Mouse (Mus musculus): ENCODE measurements around the gene Srgap2.
"Not testable (repeated sequence)": the region's sequence is repeated elsewhere in the genome, so short reads cannot be mapped to it uniquely, and the experiment has no call there.

The Srgap2 gene

DNA sequence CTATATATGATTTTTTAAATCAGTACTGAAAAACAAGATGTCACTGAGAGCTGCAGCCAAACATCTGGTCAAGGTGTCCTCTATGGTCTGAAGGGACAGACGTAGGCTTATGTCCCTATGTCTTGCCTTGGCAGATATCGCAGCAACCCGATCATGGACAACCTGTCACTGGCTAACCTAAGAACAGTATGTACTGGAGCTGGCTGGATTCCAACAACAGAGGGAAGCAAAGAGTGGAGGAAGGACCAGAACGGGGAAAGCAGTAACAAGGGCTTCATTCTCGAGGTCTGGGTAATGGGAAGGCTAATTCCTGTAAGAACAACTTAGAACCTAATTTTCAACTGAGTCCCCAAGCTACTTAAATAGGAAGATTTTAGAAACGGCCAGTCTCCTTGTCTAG is 238.2 kb downstream of the Srgap2 start:
- DNase-seq (ENCODE audit: low spot score): no peak

DNA sequence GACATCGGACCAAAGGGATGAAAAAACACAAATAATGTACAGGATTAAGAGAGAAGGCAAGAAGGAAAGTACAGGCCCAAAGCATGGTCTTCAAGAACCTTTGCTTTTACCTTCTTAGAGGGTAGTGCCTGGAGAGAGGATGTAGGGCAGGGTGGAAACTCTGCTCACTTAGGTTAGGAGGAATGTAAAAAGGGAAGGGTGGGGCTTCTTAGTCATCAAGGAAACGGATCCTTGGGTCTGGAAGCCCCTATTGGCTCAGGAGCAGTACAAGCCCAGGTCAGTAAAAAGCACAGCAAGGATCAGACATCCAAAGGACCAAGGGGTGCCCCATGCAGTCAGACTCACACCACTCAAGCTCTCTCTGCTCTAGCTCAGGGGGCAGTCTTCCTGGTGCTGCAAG is 239.9 kb downstream of the Srgap2 start:
- DNase-seq (ENCODE audit: low spot score): no peak

DNA sequence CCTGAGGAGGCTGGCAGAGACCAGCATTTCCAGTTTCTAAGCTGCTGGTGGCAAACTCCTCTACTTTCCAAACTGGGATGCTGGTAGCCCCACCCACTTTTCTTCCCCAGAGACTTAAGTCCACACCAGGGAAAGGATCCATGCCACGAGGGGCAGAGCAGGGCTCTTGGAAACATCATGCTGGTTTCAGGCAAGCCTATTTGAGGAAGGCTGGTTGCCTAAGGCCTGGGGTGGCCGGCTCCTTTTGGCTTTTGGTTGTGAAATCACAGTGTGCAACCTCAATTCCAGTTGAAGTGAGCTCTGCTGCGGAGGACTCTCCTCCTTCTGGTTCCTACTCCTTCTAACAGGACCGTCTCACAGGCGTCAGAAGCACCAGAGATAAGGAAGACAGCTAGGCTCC is 240.3 kb downstream of the Srgap2 start:
- DNase-seq (ENCODE audit: low spot score): no peak

DNA sequence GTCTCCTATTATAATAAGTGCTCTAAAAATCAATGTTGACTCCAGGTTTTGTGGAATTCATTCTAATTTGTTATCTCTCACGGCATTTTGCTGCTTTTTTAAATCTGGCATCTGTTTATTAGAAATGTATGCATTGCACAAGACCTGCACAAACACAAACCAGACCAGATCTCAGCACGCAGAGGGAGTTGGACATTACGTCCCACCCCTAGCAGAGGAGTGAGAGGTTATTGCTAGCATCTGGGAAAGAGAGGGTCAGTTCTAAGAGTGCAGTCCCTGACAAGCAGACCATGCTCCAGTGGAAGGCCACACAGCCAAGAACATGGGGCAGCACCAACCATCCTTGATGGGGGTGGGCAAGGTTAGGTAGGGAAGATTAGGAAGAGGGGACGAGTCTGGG is 242.5 kb downstream of the Srgap2 start:
- no peak for DNase-seq (ENCODE audit: low spot score)

DNA sequence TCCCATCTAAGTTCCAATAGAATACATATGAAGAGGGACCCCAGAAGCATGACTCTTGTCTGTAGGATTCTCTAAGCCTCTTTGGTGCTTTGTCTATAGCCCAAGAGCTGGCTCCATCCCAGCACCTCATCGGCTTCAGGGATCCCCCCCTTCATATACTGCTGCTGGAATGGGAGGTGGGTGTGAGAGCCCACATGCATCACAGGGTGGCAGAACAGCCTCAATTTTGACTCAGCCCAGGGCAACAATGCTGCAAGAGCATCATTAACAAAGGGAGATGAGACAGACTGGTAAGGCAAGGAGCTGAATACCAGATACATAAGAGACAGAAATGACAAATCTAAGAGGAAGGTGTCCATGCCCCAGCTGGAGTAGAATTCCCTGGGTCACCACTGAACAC is 243.0 kb downstream of the Srgap2 start:
- no peak for DNase-seq (ENCODE audit: low spot score)

DNA sequence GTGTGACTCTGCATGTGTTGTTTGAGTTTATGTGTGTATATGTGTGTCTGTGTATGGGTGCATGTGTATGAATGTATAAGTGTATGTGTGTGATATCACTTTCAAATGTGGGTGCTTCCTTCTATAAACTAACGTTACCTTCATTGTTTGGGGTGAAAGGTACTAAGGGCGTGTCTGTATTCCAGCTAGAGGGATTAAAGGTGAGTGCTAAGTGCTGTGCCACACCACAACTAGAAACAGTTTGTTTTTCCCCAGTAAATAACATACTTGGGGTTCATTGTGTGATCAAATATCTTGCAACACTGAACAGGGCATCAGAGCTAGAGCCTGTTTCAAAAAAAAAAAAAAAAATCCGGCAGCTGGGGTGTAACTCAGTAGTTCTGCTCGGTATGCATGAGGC is 245.4 kb downstream of the Srgap2 start:
- DNase-seq (ENCODE audit: low spot score): no peak

DNA sequence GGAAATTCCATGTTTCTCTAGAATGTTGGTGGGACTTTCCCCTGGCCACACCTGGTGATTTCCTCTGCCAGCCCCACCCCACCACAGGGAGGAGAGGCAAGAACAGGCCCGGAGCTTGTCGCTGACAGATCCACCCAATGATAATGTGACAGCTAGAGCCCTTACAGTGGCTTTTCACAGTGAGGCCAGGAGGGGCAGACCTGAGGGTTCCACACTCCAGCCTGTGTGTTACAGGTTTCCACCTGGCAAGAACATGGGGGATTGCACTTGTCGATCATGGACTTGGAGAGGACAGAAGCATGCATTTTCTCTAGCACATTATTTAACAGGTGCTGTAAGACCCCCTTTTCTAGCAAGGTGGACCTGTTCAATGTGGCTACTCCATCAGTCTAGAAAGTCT is 246.9 kb downstream of the Srgap2 start:
- no peak for DNase-seq (ENCODE audit: low spot score)

DNA sequence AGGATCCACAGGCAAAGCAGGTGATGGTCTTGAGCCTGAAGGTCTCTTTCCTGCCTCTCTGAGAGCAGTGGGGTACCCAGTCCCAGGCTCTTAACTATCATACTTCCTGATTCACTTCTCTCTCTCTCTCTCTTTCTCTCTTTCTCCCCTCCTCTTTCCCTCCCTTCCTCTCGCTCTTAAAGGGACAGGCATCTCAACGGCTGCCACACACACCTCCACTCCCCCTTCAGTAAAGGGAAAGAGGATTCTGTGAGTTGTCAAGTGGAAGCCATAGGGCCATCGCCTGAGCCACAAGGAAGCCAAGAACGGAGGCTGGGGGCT is 247.7 kb downstream of the Srgap2 start, which contains the start of gene Ikbke:
Gene Ikbke, minus strand, starts transcription at position 151 of the 321 bp plus-strand sequence.
- no peak for DNase-seq (ENCODE audit: low spot score)

DNA sequence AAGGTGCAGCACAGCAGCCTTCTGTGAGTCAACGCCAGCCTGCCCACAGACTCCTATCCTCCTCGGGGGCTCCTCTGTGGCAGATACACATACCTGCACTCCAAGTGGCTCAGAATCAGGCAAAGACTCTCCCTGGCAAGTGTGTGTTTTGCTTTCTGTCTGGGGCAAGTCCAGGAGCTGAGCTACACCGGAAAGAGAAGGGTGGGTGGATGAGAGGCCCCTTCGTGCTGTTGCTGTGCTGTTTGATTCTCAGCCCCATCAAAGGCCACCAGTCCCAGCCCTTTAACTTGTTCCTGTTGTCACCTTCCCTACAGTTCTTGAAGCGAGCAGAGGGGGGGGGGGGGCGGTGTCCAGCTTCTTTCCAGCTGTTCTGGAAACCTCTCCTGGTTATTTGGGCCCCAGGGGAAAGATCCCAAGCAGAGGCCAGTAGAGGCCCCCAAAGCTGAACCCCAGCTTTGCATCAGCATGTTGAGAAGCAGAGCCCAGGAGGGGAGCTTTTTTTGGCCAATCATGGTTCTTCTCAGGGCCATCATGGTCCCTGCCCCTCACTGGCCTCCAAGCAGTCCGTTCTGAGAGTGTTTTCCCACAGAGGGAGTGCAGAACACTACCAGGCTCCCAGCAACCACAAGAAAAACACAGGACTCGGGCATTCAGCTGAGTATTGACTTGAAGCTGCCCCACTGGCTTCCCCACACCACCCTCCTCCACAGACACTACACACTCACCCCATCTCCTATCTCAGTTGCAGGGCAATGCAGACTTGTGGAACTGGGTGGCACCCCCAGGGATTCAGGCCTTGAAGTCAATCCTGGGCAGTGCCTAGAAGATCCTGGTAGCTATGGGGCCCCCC is 248.3 kb downstream of the Srgap2 start:
- DNase-seq (ENCODE audit: low spot score): no peak

DNA sequence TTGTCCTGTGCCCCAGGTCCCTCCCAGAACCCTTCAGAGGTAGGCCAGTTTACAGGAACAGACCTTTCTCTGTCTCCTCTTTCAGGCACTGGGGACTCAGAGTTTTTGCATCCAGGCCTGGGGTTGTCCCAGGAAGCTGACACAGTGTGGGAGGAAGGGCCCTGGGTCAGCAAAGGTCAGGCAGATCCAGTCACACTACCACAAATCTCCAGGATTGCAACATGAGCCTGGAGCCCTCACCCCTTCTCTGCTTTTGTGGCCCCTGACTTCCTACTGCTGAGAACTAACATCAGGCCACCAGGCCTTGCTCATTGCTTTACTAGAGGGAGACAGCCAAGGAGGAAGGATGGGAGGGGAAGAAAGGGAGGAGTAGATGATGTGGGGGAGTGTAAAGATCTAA is 250.3 kb downstream of the Srgap2 start:
- DNase-seq (ENCODE audit: low spot score): no peak

DNA sequence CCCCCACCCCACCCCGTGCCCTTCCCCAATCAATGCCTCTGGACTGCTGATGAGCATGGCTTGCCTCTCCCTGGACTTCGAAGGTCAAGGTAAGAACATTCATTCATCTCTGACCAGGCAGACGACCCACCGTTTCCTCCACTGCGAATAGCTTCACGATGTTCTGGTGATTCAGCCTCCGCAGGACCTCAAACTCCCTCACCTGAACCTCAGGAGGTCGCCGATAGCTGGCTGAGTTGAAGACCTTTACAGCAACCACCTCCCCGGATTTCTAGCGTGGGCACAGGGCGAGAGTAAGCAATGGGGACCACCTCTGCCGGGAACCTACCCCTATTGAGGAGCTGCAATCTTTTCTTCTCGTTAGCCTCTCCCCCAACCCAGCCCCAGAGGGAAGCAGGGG is 251.6 kb downstream of the Srgap2 start:
- DNase-seq (ENCODE audit: low spot score): no peak

DNA sequence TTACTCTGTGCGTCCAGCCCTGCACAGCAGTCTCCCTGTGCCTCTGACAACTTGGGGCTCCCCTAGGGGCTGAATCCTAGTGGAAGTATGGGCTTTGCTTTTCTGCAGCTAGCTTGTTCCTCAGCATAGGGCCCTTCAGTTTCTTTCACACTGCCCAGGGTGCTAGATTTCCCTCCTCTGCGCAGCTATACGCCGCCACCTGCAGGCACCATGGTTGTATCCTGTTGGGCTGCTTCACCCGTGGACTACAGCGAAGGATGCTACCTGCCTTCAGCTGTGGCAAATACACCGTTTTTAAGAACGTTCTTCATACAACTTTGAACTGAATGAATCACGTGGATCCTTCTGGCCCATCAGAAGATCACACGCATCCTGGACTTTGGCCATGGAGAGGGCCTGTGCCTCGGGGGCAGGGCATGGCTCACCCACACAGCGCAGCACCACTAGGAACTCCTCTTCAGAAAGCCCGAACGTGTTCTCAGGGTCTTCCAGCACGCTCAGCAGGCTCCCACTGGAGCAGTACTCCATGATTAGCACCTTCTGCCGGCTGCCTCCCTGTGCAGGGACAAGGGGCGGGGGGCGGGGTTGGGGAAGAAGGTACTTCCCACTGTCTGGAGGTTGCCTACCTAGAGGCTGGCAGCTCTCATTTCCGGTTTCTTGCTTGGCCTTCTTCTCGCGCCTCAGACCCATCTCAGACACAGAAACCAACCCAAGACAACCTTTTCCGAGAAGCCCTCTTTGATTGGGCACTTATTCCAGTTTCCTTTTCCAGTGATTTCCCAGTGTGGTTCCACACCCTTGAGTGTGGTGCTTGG is 252.2 kb downstream of the Srgap2 start:
- DNase-seq (ENCODE audit: low spot score): no peak

DNA sequence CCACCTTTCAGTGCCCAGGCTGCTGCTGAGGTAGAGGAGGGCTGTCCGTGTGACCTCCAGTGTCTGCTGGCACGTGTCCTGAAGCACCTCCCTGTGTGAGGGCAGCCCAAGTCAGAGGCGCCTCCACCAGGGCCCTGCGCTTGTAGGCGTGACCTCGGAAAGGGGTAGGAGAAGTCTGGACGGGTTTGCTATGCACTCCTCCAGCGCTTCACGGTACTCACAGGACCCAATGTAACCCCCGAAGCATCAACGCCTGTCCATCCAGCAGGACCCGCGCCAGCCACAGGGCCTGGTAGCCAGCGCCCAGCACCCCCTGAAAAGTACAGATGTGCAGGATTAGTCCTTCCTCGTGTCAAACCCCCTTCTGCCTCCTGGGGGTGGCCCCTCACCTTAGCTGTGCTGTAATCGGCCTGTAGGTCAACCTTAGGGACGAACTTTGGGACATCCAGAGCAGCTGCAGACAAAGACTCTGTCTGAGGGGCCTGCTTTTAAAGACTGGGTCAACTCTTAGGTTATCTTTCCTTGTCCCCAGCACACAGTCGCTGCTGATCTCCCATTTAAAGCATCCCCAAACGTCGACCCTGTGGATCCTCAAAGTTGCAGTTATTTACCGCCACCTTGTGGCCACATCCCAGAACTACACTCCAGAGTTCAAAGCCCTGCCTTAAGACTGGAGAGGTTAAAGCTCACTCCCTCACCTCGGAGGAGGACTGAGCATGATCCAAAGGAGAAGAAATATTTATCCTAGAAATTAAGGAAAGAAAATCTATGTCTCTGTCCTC is 257.2 kb downstream of the Srgap2 start:
- peak; percentile 58 for DNase-seq (ENCODE audit: low spot score)

DNA sequence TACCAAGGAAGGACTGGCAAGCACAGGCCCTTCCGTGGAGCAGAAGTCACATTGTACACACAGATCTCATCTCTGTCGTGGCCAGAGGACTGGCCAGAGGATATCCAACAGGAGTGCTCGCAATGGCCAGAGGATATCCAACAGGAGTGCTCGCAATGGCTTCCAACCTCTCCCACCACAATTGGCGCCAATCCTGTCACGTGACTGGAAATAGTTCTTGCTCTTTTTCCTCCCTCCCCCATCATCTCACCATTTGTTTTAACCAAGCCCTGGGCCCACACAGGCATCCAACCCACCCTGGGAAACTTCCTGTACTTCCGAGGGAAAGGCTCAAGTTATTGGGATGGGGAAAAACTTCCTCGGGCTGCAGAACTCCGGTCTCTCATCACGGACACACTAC is 258.4 kb downstream of the Srgap2 start:
- DNase-seq (ENCODE audit: low spot score): no peak

DNA sequence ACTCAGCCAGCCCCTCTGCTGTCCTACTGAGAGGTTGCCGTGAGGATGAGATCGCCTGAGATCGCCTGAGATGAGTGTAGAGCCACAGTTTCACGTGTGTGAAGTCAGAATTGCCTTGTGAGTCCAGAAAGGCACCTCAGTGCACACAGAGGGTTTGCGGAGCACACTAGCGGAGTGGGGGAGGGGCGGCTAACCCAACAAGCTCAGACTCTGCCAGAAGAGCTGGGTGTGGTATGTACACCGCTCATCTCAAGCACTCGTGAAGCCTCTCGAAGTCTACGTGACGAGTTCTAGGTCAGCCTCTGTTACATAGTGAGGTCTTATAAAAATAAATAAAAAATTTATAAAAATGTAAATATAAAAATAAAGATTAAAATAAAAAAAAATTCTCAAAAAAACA is 263.2 kb downstream of the Srgap2 start:
- no peak for DNase-seq (ENCODE audit: low spot score)

DNA sequence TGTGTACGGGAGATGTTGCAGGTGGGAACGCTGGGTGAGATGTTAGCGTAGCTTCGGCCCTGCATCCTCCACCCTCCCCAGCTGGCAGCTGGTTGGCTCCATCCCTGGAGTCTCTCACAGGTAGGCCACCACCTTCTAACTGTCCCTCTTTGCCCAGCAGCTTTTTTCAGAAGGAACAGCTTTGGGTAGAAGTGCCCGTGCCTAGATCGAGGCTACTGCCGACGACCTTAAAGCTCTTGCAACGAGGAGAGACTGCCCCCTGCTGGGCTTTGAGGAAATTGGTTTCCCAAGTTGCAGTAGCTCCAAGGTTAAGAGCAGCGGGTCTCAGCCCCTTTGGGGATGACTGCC is 266.9 kb downstream of the Srgap2 start:
- peak; percentile 36 for DNase-seq (ENCODE audit: low spot score)

DNA sequence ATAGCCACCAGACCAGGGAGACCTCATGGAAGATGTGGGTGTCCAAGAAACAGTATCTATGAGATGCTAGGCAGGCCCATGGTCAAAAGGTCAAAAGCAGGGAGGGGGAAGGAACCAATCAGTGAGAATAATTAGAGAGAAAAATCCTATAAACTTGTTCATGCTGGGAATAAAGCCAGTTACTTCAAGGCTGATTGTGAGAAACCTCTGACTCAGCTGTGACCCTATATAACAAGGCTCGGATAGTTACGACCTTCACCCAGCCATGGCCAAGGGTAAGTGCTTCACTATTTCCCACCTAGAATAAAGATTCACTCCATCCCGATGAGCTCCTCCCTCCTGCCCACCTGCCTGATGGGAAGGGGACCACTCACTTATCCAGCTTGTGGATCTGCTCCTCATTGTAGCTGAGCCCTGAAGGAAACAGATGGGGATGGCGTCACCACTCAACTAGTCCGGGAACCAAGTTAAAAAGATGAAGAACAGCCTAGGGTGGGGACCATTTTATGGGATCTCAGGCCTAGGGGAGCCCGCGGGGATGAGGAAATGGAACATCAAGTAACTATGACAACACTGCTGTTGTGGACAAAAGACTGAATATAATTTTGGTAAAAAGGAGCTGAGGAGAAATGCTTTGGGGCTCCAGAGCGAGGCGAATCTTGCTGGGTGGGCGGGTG is 267.4 kb downstream of the Srgap2 start:
- no peak for DNase-seq (ENCODE audit: low spot score)

DNA sequence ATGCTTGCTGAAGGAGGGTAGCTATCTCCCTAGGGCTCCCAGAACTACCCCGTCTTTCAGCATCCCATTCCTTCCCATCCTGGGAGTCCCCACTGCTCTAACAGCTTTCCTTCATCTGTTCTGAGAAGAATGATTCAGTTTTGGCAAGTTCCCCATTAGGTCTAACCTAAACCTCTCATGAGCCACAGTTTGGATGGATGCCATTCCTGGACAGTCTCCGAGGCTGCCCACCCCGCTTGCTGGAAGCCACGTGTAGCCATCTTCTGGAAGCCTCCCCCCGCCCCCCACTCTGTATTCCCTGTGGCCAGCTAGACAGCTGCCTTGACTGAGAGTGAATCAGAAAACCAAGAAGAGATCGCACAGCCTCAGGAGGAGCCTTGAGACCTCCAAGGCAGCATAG is 269.9 kb downstream of the Srgap2 start:
- no peak for DNase-seq (ENCODE audit: low spot score)

DNA sequence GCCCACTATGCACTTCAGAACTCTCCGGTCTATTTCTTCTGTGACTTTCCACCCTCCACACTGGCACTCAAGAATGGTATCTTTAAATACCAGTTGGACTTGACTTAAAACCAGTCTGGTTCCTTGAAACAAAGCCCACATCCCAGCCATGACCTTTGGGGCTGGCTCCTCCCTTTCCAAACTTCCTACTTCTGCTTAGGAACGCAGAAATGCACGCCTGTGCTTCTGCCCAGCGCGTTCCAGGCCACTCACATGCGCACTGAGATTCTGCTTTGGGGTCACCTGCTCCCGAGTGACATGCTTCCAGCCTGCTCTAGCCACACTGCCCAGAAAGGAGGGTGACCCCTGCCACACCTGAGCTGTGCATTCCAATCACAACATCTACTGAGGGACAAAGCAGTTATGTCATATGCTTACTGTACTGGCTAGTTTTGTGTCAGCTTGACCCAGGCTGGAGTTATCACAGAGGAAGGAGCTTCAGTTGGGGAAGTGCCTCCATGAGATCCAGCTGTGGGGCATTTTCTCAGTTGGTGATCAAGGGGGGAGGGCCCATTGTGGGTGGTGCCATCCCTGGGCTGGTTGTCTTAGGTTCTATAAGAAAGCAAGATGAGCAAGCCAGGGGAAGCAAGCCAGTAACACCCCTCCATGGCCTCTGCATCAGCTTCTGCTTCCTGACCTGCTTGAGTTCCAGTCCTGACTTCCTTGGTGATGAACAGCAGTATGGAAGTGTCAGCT is 274.5 kb downstream of the Srgap2 start:
- not testable (repeated sequence) for DNase-seq (ENCODE audit: low spot score)

DNA sequence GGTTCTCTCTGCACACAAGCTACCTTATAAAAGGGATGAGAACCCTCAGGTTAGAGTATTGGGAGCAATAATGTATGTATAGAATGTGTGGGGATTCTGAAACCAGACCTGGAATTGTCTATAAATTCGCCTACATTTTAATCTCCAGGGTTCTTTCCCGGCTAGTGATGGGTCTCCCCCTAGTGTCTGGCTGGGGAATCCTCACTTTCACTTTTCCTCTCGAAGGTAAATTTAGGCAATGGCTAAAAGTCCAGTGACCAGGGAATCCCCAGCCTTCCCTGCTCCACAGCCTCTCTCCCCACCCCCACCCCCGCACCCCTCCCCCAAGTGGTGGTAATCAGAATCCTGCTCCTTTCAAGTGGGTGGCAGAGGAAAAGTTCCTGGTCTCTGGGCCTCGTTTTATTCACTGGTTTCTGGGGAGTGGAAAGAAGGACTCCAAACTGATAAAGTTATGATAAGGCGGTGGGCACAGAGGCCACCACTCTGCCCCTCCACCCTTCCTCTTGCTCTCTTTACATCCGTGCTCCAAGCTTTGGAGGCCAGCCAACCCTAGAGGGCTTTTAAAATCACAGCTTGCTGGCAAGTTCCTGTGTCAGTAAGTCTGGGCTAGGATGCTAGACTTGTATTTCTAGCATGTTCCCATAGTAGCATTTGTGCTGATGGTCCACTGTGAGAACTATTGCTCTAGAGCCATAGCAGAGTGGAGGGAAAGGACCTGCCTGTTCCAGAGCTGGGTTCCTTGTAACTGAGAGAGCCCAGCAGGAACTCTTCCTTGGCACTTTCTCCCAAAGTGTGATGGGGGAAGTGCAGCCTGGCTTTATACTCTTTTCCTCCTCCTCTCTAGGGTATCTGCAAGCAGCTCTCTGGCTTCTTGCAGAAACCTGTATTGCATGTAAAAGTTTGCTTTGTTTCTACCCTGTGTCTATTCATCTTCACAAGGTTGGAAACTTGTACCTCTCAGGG is 280.4 kb downstream of the Srgap2 start:
- DNase-seq (ENCODE audit: low spot score): no peak
